Mouse (Mus musculus) CH12.LX (cell line): ENCODE measurements around the gene Cept1.

Experiments used
- CTCF ChIP-seq, 2 experiments: IDR thresholded peaks in 1 of 2; conservative IDR thresholded peaks in 1 of 2; 2 replicates each; pipeline ENCODE4 v1.5.1; 2011 to 2012; ENCODE audit warnings: low read depth in 2 of 2, low read length in 2 of 2, improper control_type of control experiment in 1 of 2, inconsistent platforms in 1 of 2, mild to moderate bottlenecking in 1 of 2, moderate library complexity in 1 of 2
- TBP ChIP-seq: conservative IDR thresholded peaks from 2 replicates; pipeline ENCODE4 v1.6.1; 2011; ENCODE audit warnings: low read depth, low read length, improper control_type of control experiment

GRCm38 (mm10) chr3:106510669-106511068 lies 36.9 kb downstream of the Cept1 start:
- TF ChIP-seq TBP (no peak), CTCF (conservative IDR thresholded peaks at IDR 0.05 in 1 of 2, IDR thresholded peaks at IDR 0.05 in 1 of 2; ENCODE audit: low read depth in 2 of 2, low read length in 2 of 2) (no peak)
